Mouse (Mus musculus): Measurements from ENCODE around the gene Smurf2.

GRCm38 (mm10) chr11:106926732-106927131 lies 6.2 kb upstream of the Smurf2 start:
- TF ChIP-seq CTCF (IDR thresholded peaks at IDR 0.05; ENCODE audit: low read depth, low read length) (no peak), TAL1 (conservative IDR thresholded peaks at IDR 0.05; ENCODE audit: low read depth, low read length) (no peak), GATA2 (IDR thresholded peaks at IDR 0.05; ENCODE audit: borderline replicate concordance, low read depth, low read length) (no peak)
